Mouse (Mus musculus) embryonic facial prominence, embryonic 10.5 days (tissue): ENCODE data around the gene Gm7980. TPM values are rescaled to one million over a fixed set of nuclear protein-coding genes. Genes with fewer than 3 reads are reported as not detected.
"Not testable (repeated sequence)": the region's sequence is repeated elsewhere in the genome, so short reads cannot be mapped to it uniquely, and the experiment has no call there.

Experiments
- DNase-seq: peaks from one replicate; pipeline ENCODE4 v3.0.0-alpha.2; 2017; ENCODE audit warnings: low spot score
- H3K27ac ChIP-seq: fragments of 300-500 bp; sonication (generic); replicated peaks from 2 replicates; pipeline ENCODE4 v1.5.1; 2016; ENCODE audit warnings: mild to moderate bottlenecking
- H3K27me3 ChIP-seq: fragments of 300-500 bp; sonication (generic); replicated peaks from 2 replicates; pipeline ENCODE4 v1.6.1; 2016; ENCODE audit warnings: low read depth, mild to moderate bottlenecking; ENCODE audit not compliant: poor library complexity, severe bottlenecking
- H3K36me3 ChIP-seq: fragments of 300-500 bp; sonication (generic); replicated peaks from 2 replicates; pipeline ENCODE4 v1.6.1; 2016; ENCODE audit warnings: mild to moderate bottlenecking, moderate library complexity
- H3K4me1 ChIP-seq: fragments of 300-500 bp; sonication (generic); 2 replicates; pipeline ENCODE4 v1.6.1; 2016
- H3K4me3 ChIP-seq: fragments of 300-500 bp; sonication (generic); 2 replicates; pipeline ENCODE4 v1.5.1; 2016; ENCODE audit warnings: mild to moderate bottlenecking, moderate library complexity
- H3K9me3 ChIP-seq: fragments of 300-500 bp; sonication (generic); 2 replicates; pipeline ENCODE4 v1.6.1; 2016; ENCODE audit warnings: mild to moderate bottlenecking
- WGBS: fragments of 180-500 bp; shearing (Covaris S2); methylation state at CpG from one replicate; pipeline ENCODE4 v1.1.7; 2016; 5-methylcytosine and 5-hydroxymethylcytosine counted together
- polyA plus RNA-seq: library from polyadenylated mRNA; unstranded; fragments of >200 nt; fragmentation: Nextera tagmentation; extraction: Ambion mirVana; gene quantifications from 2 replicates; pipeline ENCODE4 v1.2.1, GENCODE M21; 2016

Gm7980 gene
- not detected in 2 replicates for polyA plus RNA-seq

DNA sequence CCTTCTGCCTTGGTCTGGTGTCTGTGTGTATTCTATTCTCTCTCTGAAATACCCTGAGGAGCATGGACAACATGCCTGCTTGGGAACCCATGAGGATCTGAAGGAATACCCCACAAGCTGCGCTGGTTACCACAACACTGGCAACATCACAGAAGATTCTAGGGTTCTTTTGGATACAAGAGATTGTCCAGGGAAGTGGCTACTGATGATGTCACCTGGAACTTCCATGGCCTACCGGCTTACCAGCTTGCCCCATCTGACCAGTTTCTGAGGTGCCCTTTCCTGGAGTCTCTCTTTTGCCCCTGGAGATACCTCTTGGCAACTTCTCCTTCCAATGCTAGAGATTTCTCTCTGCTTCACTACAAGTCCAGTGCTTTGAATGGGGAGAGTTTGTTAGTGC is at the start of gene Gm7980:
Gene Gm7980 (minus strand): TSS at position 101 of the 400 bp plus-strand sequence.
- H3K27me3 ChIP-seq, H3K4me3 ChIP-seq, H3K27ac ChIP-seq, H3K9me3 ChIP-seq, DNase-seq, H3K36me3 ChIP-seq, H3K4me1 ChIP-seq: not testable (repeated sequence)
- WGBS: no CpG with 5 or more reads among the region's 2 CpGs

DNA sequence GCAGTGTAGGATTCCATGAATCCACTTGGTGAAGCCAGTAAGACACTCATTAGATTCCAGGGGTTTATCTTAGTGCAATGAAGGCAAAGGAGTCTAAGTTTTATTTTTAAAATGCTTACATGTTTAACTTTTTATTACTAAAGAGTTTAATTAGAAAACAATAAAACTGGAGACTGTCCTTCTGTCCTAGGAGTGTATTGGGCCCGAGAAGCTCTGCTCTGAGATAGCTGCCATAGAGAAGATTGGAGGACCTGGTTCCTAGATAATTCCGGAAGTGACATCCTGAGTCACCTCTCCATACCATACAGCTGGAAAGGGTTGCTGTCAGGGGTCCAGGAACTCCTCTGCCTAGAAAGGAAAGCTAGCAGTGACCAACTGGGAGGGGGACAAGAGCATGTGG is 36.6 kb upstream of the Gm7980 start, which contains the start of gene 1700024B05Rik:
Gene 1700024B05Rik (plus strand): TSS at position 301 of the 400 bp plus-strand sequence.
- H3K9me3 ChIP-seq, H3K27me3 ChIP-seq, H3K4me3 ChIP-seq, DNase-seq, H3K4me1 ChIP-seq, H3K36me3 ChIP-seq, H3K27ac ChIP-seq: not testable (repeated sequence)
- 83% methylated on average over 2 of the region's 2 CpGs for WGBS

DNA sequence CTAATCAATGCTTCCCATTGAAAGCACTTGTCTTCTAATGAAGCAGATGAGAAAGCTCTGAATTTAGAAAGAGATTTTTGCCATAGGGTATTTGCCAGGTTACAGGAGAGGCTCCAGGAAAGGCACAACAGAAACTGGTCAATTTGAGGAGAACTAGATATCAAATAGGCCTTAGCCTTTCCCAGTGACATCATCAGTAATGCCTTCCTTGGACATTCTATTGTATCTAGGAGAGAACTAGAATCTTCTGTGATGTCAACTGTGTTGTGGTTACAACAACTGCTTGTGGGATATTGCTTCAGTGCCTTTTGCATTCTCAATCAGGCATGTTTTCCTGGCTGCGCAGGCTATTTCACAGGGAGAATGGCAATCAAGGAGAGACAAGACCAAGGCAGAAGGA is 17.6 kb upstream of the Gm7980 start, which contains the start of gene 1700049E17Rik1:
Gene 1700049E17Rik1 (plus strand): TSS at position 301 of the 400 bp plus-strand sequence.
- not testable (repeated sequence) for H3K27me3 ChIP-seq, H3K27ac ChIP-seq, H3K4me1 ChIP-seq, DNase-seq, H3K9me3 ChIP-seq, H3K4me3 ChIP-seq, H3K36me3 ChIP-seq
- no CpG with 5 or more reads among the region's 1 CpGs for WGBS

Other genes starting within 250 kb of the Gm7980 start
- gene Gm8068, start 205.4 kb downstream of the Gm7980 start, polyA plus RNA-seq: not detected in 2 replicates
- gene Gm7929, start 156.7 kb downstream of the Gm7980 start, polyA plus RNA-seq: not detected in 2 replicates
- gene Gm47189, start 134.8 kb downstream of the Gm7980 start, polyA plus RNA-seq: not detected in 2 replicates
- not detected in 2 replicates for gene 1700049E17Rik1, start 17.7 kb upstream of the Gm7980 start, polyA plus RNA-seq
- not detected in 2 replicates for gene 1700024B05Rik, start 36.7 kb upstream of the Gm7980 start, polyA plus RNA-seq
- not detected in 2 replicates for gene Gm6401, start 60.6 kb upstream of the Gm7980 start, polyA plus RNA-seq
- gene Gm3543, start 76.0 kb upstream of the Gm7980 start, polyA plus RNA-seq: not detected in 2 replicates
- gene Gm7951, start 210.1 kb upstream of the Gm7980 start, polyA plus RNA-seq: not detected in 2 replicates